Mouse (Mus musculus): Measurements from ENCODE around the gene Pkn1. TPM values are rescaled to one million over a fixed set of nuclear protein-coding genes. Genes with fewer than 3 reads are reported as not detected.

The Pkn1 gene
- polyA plus RNA-seq (2017; shearing (Covaris generic)): 100 to 1,000 TPM; 161 to 188 TPM

DNA sequence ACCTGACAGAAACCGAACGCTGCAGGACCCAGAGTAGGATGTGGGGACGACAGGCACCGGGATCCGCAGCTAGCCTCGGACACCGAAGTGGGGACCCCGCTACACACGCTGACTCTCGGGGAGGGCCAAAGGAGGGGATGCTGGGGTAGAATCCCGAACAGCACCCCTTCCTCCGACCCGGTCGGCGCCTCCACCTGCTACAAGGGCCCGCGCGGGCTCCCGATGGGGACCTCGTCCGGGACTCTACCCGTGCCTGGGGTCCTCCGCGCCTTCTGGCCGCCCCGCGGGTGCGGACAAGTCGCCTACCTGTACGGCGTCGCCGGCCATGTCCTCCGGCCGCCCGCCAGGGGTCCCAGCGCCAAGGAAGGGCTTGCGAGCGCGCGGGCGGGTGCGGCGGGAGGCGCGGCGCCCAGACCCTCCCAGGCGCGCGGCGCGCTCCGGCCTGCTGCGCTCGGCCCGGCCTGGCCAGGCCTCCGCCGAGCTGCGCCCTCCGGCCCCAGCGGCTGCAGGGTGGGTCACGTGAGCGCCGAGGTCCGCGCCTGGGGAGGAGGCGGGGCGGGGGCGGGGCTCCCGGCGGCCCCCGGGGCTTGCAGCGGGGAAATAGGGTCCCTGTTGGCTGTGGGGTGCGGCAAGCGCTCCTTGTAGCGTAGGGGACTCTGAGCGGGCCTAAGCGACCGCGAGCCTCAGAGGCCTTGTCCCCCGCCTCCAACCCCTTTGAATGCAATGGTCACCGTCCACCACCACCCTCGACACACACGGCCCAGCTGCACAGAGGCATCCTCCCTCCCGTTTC lies at the start of gene Pkn1:
Gene Pkn1, minus strand, starts transcription at position 519 of the 793 bp plus-strand sequence.

GRCm38 (mm10) chr8:83740976-83741741 lies 42.2 kb upstream of the Pkn1 start, which contains the start of gene Adgre5:
Gene Adgre5 (minus strand): TSS chr8:83741326.

GRCm38 (mm10) chr8:83715031-83715690 lies 16.2 kb upstream of the Pkn1 start, which contains the start of gene Ddx39:
Gene Ddx39 (plus strand): TSS chr8:83715177.

GRCm38 (mm10) chr8:83665969-83666865 lies 32.8 kb downstream of the Pkn1 start, which contains the start of gene Ptger1:
Gene Ptger1 (plus strand): TSS chr8:83666678.

DNA sequence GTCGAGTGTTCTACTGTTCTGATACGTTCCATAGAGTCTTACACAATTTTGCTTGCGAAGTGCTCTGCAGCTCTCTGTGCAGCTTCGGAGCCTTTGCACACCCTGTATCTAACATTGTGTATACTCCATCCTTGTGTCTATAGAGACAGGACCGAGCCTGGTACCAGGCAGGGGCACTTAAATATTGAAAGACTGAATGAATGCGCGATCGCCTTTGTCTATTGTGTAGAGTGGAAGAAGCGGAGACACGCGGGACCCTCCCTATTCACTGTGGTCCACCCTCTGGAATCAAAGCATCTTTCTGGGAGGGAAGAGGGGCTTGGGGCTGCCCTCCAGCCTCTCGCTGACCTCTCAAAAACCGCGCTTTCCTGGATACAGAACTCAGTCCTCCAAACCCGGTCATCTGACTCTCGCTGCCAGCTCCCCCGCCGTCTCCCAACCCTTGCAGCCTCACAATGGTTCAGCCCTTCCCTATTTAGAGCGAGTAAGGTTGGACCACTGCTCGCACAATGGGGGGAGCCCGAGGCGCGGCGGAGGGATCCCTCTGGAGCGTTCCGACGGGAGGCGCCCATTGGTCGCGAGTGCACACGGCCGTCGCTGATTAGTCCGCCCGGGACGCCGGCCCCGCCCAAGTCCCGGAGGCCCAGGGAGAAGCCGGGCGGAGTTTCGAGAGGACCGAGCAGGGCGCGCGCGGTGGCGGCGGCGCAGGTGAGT lies 46.8 kb downstream of the Pkn1 start, which contains the start of gene Gipc1:
Gene Gipc1, plus strand, starts transcription at position 648 of the 714 bp plus-strand sequence.

Other genes starting within 250 kb of the Pkn1 start
- 10 to 100 TPM; 28.4 to 38.1 TPM for gene Scoc, start 240.8 kb downstream of the Pkn1 start, polyA plus RNA-seq (2017; shearing (Covaris generic))
- 1 to 10 TPM in 1 of 2 experiments, under 1 TPM in 1; 0.11 to 2.4 TPM for gene Olfr370, start 163.4 kb downstream of the Pkn1 start, polyA plus RNA-seq (2017; shearing (Covaris generic))
- gene Ndufb7, start 132.5 kb downstream of the Pkn1 start, polyA plus RNA-seq (2017; shearing (Covaris generic)): 100 to 1,000 TPM; 224 to 230 TPM
- gene Tecr, start 91.2 kb downstream of the Pkn1 start, polyA plus RNA-seq (2017; shearing (Covaris generic)): 100 to 1,000 TPM; 401 to 437 TPM
- 100 to 1,000 TPM; 129 to 258 TPM for gene Dnajb1, start 91.0 kb downstream of the Pkn1 start, polyA plus RNA-seq (2017; shearing (Covaris generic))
- 10 to 100 TPM; 46.8 to 65.2 TPM for gene Gipc1, start 46.5 kb downstream of the Pkn1 start, polyA plus RNA-seq (2017; shearing (Covaris generic))
- gene Ptger1, start 32.5 kb downstream of the Pkn1 start, polyA plus RNA-seq (2017; shearing (Covaris generic)): 1 to 10 TPM; 2.8 to 4.2 TPM
- 100 to 1,000 TPM; 166 to 196 TPM for gene Ddx39, start 16.0 kb upstream of the Pkn1 start, polyA plus RNA-seq (2017; shearing (Covaris generic))
- 100 to 1,000 TPM; 424 to 617 TPM for gene Adgre5, start 42.1 kb upstream of the Pkn1 start, polyA plus RNA-seq (2017; shearing (Covaris generic))
- 1 to 10 TPM; 6.8 to 8.2 TPM for gene Adgrl1, start 200.9 kb upstream of the Pkn1 start, polyA plus RNA-seq (2017; shearing (Covaris generic))